Mouse (Mus musculus) embryonic facial prominence, embryonic 15.5 days (tissue): Measurements from ENCODE around the gene Mrtfa. TPM values are rescaled to one million over a fixed set of nuclear protein-coding genes. Genes with fewer than 3 reads are reported as not detected.

Experiments
- ATAC-seq: fragments of 200-750 bp; cut with Nextera tagmentation; 2 replicates; pipeline ENCODE4 v1.8.0; 2017; ENCODE audit warnings: low read depth, moderate TSS enrichment; ENCODE audit not compliant: insufficient number of reproducible peaks, low FRiP score, low TSS enrichment
- H3K27ac ChIP-seq: fragments of 300-500 bp; sonication (generic); replicated peaks from 2 replicates; pipeline ENCODE4 v1.5.1; 2015; ENCODE audit warnings: mild to moderate bottlenecking, inconsistent platforms
- H3K27me3 ChIP-seq: fragments of 300-500 bp; sonication (generic); 2 replicates; pipeline ENCODE4 v1.6.1; 2015; ENCODE audit warnings: inconsistent platforms
- H3K36me3 ChIP-seq: fragments of 300-500 bp; sonication (generic); 2 replicates; pipeline ENCODE4 v1.6.1; 2015; ENCODE audit warnings: mild to moderate bottlenecking, inconsistent platforms
- H3K4me1 ChIP-seq: fragments of 300-500 bp; sonication (generic); 2 replicates; pipeline ENCODE4 v1.6.1; 2015; ENCODE audit warnings: inconsistent platforms
- H3K4me2 ChIP-seq: fragments of 300-500 bp; sonication (generic); replicated peaks from 2 replicates; pipeline ENCODE4 v1.6.1; 2015; ENCODE audit warnings: mild to moderate bottlenecking, inconsistent platforms
- H3K4me3 ChIP-seq: fragments of 300-500 bp; sonication (generic); replicated peaks from 2 replicates; pipeline ENCODE4 v1.5.1; 2015; ENCODE audit warnings: mild to moderate bottlenecking, inconsistent platforms
- H3K9ac ChIP-seq: fragments of 300-500 bp; sonication (generic); 2 replicates; pipeline ENCODE4 v1.6.1; 2015; ENCODE audit warnings: inconsistent platforms
- H3K9me3 ChIP-seq: fragments of 300-500 bp; sonication (generic); replicated peaks from 2 replicates; pipeline ENCODE4 v1.6.1; 2016; ENCODE audit warnings: inconsistent platforms
- WGBS: fragments of 180-500 bp; shearing (Covaris S2); methylation state at CpG from one replicate; pipeline ENCODE4 v1.1.7; 2015; 5-methylcytosine and 5-hydroxymethylcytosine counted together
- polyA plus RNA-seq: library from polyadenylated mRNA; unstranded; fragments of >200 nt; fragmentation: Nextera tagmentation; extraction: Ambion mirVana; gene quantifications from 2 replicates; pipeline ENCODE4 v1.2.1, GENCODE M21; 2015

The Mrtfa gene
- polyA plus RNA-seq, 1 experiment from 2014 or later = 33.6 TPM

DNA sequence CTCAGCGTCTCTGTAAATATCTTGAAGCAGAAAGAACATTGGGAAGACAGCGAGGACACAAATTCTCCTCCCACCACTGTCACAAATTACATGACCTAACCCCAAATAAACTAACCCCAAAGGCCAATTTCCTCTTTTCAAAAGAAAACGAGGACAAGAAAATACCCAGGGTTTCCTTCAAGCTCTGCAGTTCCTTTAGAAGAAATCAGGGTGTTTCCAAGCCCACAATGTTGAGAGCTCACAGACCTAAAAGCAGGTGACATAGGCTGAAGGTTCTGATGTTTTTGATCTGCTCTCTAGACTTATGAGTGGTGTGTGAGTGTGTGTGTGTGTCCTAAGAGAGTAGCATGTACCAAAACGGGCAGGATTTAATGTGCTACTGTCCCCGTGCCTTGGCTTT is 89.2 kb downstream of the Mrtfa start:
- Histone ChIP-seq H3K4me1 (peaks cover 40% of the 10 kb centered on the region), H3K9me3 (no peaks in the 10 kb centered on the region), H3K27me3 (no peaks in the 10 kb centered on the region), H3K4me2 (no peak overlapping the region), H3K9ac (no peak overlapping the region), H3K36me3 (no peaks in the 10 kb centered on the region), H3K27ac (no peak overlapping the region), H3K4me3 (no peak overlapping the region)
- 63% methylated on average over 5 of the region's 5 CpGs for WGBS
- no peak for ATAC-seq

GRCm38 (mm10) chr15:81099269-81099668 is 91.3 kb downstream of the Mrtfa start:
- Histone ChIP-seq H3K9me3 (no peaks in the 10 kb centered on the region), H3K27me3 (no peaks in the 10 kb centered on the region), H3K4me3 (no peak overlapping the region), H3K27ac (no peak overlapping the region), H3K9ac (no peak overlapping the region), H3K4me1 (peaks cover 20% of the 10 kb centered on the region), H3K36me3 (no peaks in the 10 kb centered on the region), H3K4me2 (no peak overlapping the region)
- ATAC-seq = no peak
- 91% methylated on average over 11 of the region's 11 CpGs for WGBS

- no peak overlapping the region for H3K4me3 ChIP-seq
- no peak overlapping the region for H3K27ac ChIP-seq
- no peak overlapping the region for H3K9ac ChIP-seq
- WGBS = 94% methylated on average over 3 of the region's 3 CpGs
- no peak for ATAC-seq
- H3K4me2 ChIP-seq = no peak overlapping the region
- peaks cover 16% of the 10 kb centered on the region for H3K4me1 ChIP-seq
- H3K9me3 ChIP-seq = no peaks in the 10 kb centered on the region
- no peaks in the 10 kb centered on the region for H3K36me3 ChIP-seq
- H3K27me3 ChIP-seq = no peaks in the 10 kb centered on the region
Measured at GRCm38 (mm10) chr15:81098689-81099088, 91.9 kb downstream of the Mrtfa start.

- Histone ChIP-seq H3K4me1 (peaks cover 10% of the 10 kb centered on the region), H3K27ac (no peak overlapping the region), H3K4me3 (no peak overlapping the region), H3K9ac (no peak overlapping the region), H3K36me3 (no peaks in the 10 kb centered on the region), H3K9me3 (no peaks in the 10 kb centered on the region), H3K4me2 (no peak overlapping the region), H3K27me3 (no peaks in the 10 kb centered on the region)
- ATAC-seq = no peak
- 62% methylated on average over 6 of the region's 6 CpGs for WGBS
Measured at GRCm38 (mm10) chr15:81097896-81098295, 92.7 kb downstream of the Mrtfa start.

DNA sequence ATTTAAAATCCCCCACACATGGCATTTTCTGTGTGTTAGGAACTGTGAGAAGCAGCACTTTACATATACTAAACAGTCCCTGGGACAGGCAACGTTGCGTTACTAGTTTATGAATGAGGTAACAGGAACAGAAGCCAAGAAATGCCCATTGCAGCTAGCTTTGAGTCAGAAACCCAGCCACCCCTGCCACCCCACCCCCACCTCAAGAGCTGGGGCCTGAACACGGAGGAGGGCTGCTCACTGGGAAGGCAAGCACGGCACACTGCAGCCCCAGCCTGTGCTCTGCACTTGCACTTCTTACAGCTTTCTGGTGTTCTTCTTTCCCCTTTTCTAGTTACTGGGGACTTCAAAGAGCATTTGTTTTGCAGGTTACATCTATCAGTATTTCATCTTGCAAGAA is 93.1 kb downstream of the Mrtfa start:
- Histone ChIP-seq H3K36me3 (no peaks in the 10 kb centered on the region), H3K4me2 (no peak overlapping the region), H3K4me3 (no peak overlapping the region), H3K9me3 (no peaks in the 10 kb centered on the region), H3K4me1 (peaks cover 5% of the 10 kb centered on the region), H3K27me3 (no peaks in the 10 kb centered on the region), H3K27ac (no peak overlapping the region), H3K9ac (no peak overlapping the region)
- WGBS = 28% methylated on average over 4 of the region's 4 CpGs
- ATAC-seq = no peak

DNA sequence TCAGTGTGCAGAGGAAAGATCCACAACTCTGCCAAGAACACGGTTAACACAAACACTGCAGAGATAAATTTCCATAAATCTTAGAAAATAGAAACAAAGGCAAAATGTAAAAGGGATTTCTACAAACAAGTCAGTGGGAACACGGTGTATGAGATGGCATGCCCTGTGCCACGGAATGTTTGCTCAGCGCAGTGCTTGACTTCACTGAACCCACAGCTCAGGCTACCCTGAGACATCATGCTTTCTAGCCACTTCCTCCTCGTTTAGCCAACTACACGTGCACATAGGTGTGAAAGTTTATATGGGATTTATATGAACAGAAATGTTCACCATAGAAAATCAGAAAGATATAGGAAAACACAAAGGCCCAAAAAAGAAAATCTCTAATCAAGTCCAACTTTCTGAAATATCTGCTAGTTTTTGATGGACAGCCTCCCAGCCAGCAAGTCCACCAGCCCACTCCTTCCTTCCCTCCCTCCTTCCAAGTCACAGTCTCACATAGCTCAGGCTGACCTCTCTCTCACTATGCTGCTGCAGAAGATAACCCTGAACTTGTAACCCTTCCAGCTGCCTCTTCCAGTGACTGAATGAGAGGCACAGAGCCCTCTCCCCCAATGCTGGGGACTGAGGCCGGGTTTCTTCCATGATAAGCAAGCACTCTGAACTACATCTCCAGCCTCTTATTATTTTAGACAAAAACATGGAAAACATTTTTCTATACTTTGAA is 94.1 kb downstream of the Mrtfa start:
- Histone ChIP-seq H3K4me1 (peaks cover 9% of the 10 kb centered on the region), H3K4me3 (no peak overlapping the region), H3K4me2 (no peak overlapping the region), H3K36me3 (no peaks in the 10 kb centered on the region), H3K9ac (no peak overlapping the region), H3K27ac (no peak overlapping the region), H3K9me3 (no peaks in the 10 kb centered on the region), H3K27me3 (no peaks in the 10 kb centered on the region)
- 71% methylated on average over 7 of the region's 7 CpGs for WGBS
- no peak for ATAC-seq

DNA sequence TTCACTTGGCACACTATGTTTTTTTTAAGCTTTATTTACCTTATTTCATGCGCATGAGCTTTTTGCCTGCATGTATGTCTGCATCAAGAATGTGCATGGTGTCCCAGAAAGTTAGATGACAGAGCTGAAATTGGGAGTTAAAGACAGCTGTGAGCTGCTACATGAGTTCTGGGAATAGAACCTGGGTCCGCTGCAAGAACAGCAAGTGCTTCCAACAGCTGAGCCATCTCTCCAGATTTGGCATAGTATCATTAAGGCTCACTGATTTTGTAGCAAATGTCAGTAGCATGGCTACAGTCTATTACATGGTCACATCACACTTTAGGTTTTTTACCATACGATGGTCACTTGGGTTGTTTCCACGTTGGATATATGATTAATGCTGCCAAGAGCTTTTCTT is 97.5 kb downstream of the Mrtfa start:
- Histone ChIP-seq H3K36me3 (no peaks in the 10 kb centered on the region), H3K4me1 (peaks cover 9% of the 10 kb centered on the region), H3K27ac (no peak overlapping the region), H3K4me3 (no peak overlapping the region), H3K27me3 (no peaks in the 10 kb centered on the region), H3K9me3 (no peaks in the 10 kb centered on the region), H3K9ac (no peak overlapping the region), H3K4me2 (no peak overlapping the region)
- 86% methylated on average over 4 of the region's 4 CpGs for WGBS
- no peak for ATAC-seq

DNA sequence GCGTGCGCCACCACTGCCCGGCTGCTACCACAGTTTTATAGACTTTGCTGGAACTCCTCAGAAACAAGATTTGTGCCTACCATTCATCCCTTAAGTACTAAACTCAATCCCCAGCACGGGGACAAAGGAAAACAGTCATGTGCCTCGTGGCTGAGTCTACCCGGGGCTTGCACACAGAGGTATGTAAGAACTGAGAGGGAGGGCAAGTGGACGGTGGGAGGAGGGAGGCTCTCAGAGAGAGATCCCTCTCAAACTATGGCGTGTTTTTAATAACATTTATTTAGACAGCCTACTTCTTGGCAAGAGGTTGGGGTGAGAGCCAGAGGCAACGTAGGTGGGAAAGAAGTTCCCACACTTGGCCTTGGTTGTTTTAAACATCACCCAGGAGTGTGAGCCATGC is 98.8 kb downstream of the Mrtfa start:
- 63% methylated on average over 9 of the region's 9 CpGs for WGBS
- ATAC-seq = no peak
- no peak overlapping the region for H3K27ac ChIP-seq
- no peaks in the 10 kb centered on the region for H3K27me3 ChIP-seq
- peaks cover 15% of the 10 kb centered on the region for H3K4me1 ChIP-seq
- H3K9ac ChIP-seq = no peak overlapping the region
- no peak overlapping the region for H3K4me2 ChIP-seq
- H3K4me3 ChIP-seq = no peak overlapping the region
- no peaks in the 10 kb centered on the region for H3K36me3 ChIP-seq
- H3K9me3 ChIP-seq = no peaks in the 10 kb centered on the region

- no peaks in the 10 kb centered on the region for H3K27me3 ChIP-seq
- H3K4me1 ChIP-seq = peaks cover 39% of the 10 kb centered on the region
- peak; percentile 47; the same call in 1 of the 2 replicates for ATAC-seq
- H3K36me3 ChIP-seq = no peaks in the 10 kb centered on the region
- H3K9me3 ChIP-seq = no peaks in the 10 kb centered on the region
- no peak overlapping the region for H3K9ac ChIP-seq
- H3K27ac ChIP-seq = peak overlapping the region; percentile 78
- WGBS = 48% methylated on average over 7 of the region's 7 CpGs
- H3K4me2 ChIP-seq = no peak overlapping the region
- H3K4me3 ChIP-seq = no peak overlapping the region
Measured at GRCm38 (mm10) chr15:81087529-81087928, 103.0 kb downstream of the Mrtfa start.

- H3K4me1 ChIP-seq = peaks cover 39% of the 10 kb centered on the region
- no peak overlapping the region for H3K9ac ChIP-seq
- no peak for ATAC-seq
- 75% methylated on average over 8 of the region's 8 CpGs for WGBS
- H3K9me3 ChIP-seq = no peaks in the 10 kb centered on the region
- H3K27ac ChIP-seq = peak overlapping the region; percentile 65
- H3K4me2 ChIP-seq = no peak overlapping the region
- no peak overlapping the region for H3K4me3 ChIP-seq
- no peaks in the 10 kb centered on the region for H3K27me3 ChIP-seq
- no peaks in the 10 kb centered on the region for H3K36me3 ChIP-seq
Measured at GRCm38 (mm10) chr15:81086644-81087480, 103.7 kb downstream of the Mrtfa start.

DNA sequence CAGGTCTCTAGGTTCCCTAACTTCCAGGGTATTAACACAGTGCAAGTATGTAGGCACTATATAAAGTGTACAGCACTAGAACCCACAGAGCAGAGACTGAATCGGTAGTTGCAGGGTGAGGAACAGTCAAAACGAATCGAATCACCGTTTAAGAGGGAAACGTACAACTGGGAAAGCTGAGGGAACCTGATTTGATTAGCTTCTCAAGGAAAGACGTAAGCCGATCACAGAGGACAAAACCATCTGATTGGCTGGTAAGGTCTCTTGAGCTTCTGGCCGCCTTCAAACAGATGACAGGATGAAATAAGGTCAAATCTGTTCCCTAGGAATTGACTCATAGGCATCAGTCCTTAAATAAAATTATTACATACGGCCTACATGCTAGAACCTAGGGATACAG is 106.7 kb downstream of the Mrtfa start:
- WGBS = 47% methylated on average over 9 of the region's 9 CpGs
- 0 out of 2 replicates have a peak overlapping the region, but pooled peaks have one; percentile 8 for H3K4me2 ChIP-seq
- H3K9me3 ChIP-seq = no peaks in the 10 kb centered on the region

More for the DNA sequence above, 106.7 kb downstream of the Mrtfa start:
- H3K27me3 ChIP-seq = no peaks in the 10 kb centered on the region
- no peak overlapping the region for H3K4me3 ChIP-seq
- H3K4me1 ChIP-seq = peaks cover 35% of the 10 kb centered on the region
- no peak overlapping the region for H3K9ac ChIP-seq
- H3K27ac ChIP-seq = peak overlapping the region; percentile 51
- ATAC-seq = no peak
- H3K36me3 ChIP-seq = no peaks in the 10 kb centered on the region
